In the genomic region with DNA sequence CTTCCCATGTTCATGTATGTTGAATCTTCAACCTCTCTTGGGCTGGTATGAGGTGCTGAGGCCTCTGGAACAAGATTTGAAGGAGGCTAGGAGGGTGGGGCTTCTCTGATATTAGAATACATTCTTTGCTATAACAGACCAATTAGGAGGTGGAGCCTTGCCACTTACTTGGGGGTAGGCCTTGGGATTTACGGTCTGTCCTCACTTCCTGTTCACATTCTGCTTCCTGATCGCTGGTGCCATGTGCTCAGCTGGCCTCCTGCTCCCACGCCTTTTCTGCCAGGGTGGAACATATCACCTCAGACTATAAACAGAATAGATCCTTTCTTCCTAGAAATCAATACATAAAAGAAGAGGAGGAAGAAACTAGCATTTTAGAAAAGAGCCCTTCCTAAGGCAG, we compare ENCODE assay signal across 26 mouse cellular contexts.
DNase-seq lines count a peak whose midpoint lies in the region; ATAC-seq and TF ChIP-seq lines count a peak whose summit lies in the region.
"Had no signal": no experiment of that assay in that cellular context is flagged by ENCODE, and none has a peak within 500 bp of the region (broad histone marks: within the 10 kb centered on the region; RNA-seq: fewer than 3 reads in every experiment).

No protein-coding gene starts in this region.

- DNase-seq in CD4-positive, CD25-positive, alpha-beta regulatory T cell, adult 2 months (ENCODE audit: low read depth, low spot score) = peak; percentile 11
- no peak for DNase-seq in MEL (ENCODE audit: low read depth, low spot score)
- DNase-seq in testis, postnatal 14 days (ENCODE audit: low spot score) = no peak
- DNase-seq in limb, embryonic 10.5 days (ENCODE audit: low spot score) = no peak
- DNase-seq: adrenal gland, adult 2 months; adrenal gland, postnatal 14 days; cerebellum, adult 11-12 months; cerebellum, adult 8-10 months; cerebellum, postnatal 10 days; cerebellum, postnatal 36 days; gastrocnemius, postnatal 10 days; gastrocnemius, postnatal 36 days; heart, adult 18-20 months; heart, postnatal 14 days; heart, postnatal 4 days; kidney, adult 2 months had no signal

- H3K4me3 ChIP-seq in MEL (ENCODE audit: control insufficient read depth in 1 of 2, insufficient read depth in 1 of 2, low read depth in 2 of 2, low read length in 2 of 2) = no peak overlapping the region
- H3K4me3 ChIP-seq in limb, embryonic 10.5 days = no peak overlapping the region
- H3K4me3 ChIP-seq in forebrain, embryonic 15.5 days = no peak overlapping the region
- H3K4me3 ChIP-seq: forebrain, embryonic 10.5 days; forebrain, embryonic 13.5 days; heart, embryonic 13.5 days; hindbrain, embryonic 12.5 days; hindbrain, embryonic 15.5 days had no signal

- no peak overlapping the region for H3K27ac ChIP-seq in MEL (ENCODE audit: control insufficient read depth, low read depth, low read length)
- no peak overlapping the region for H3K27ac ChIP-seq in limb, embryonic 10.5 days
- H3K27ac ChIP-seq in forebrain, embryonic 15.5 days (replicated peaks) = no peak overlapping the region
- H3K27ac ChIP-seq: forebrain, embryonic 10.5 days; forebrain, embryonic 13.5 days; heart, embryonic 13.5 days; hindbrain, embryonic 12.5 days; hindbrain, embryonic 15.5 days had no signal

- 76% methylated on average over 3 of the region's 3 CpGs for WGBS in limb, embryonic 10.5 days
- WGBS in forebrain, embryonic 15.5 days = 94% methylated on average over 3 of the region's 3 CpGs

- ATAC-seq in hematopoietic stem cell, adult 5-6 weeks (replicated peaks in 1 of 2; ENCODE audit: insufficient read depth in 1 of 2, low FRiP score in 2 of 2, low TSS enrichment in 1 of 2, low read depth in 1 of 2, poor library complexity in 2 of 2, severe bottlenecking in 2 of 2) = peak; percentile 69 to 73; a peak in 3 of 4 replicates
- peak; percentile 66 for ATAC-seq in megakaryocyte progenitor cell, adult 5-6 weeks (replicated peaks; ENCODE audit: poor library complexity)
- no peak for ATAC-seq in forebrain, embryonic 15.5 days (replicated peaks)
- ATAC-seq: activated CD4-positive, CD25-positive, alpha-beta regulatory T cell, adult 4 months; forebrain, embryonic 13.5 days; intestine, postnatal 0 days had no signal

- no peaks in the 10 kb centered on the region for H3K36me3 ChIP-seq in MEL (ENCODE audit: control insufficient read depth in 1 of 2, insufficient read depth in 2 of 2, low read length in 2 of 2)
- no peaks in the 10 kb centered on the region for H3K36me3 ChIP-seq in limb, embryonic 10.5 days
- H3K36me3 ChIP-seq in forebrain, embryonic 15.5 days = no peaks in the 10 kb centered on the region
- H3K36me3 ChIP-seq: forebrain, embryonic 10.5 days; heart, embryonic 13.5 days; hindbrain, embryonic 12.5 days; hindbrain, embryonic 15.5 days had no signal

- H3K79me2 ChIP-seq in MEL (ENCODE audit: control insufficient read depth, insufficient read depth, low read length, poor library complexity) = no peaks in the 10 kb centered on the region

- no peak for TF ChIP-seq CTCF in MEL (IDR thresholded peaks at IDR 0.05 in 2 of 3, conservative IDR thresholded peaks at IDR 0.05 in 1 of 3; ENCODE audit: control insufficient read depth in 1 of 3, insufficient read depth in 1 of 3, low read depth in 2 of 3, low read length in 3 of 3, poor library complexity in 1 of 3, severe bottlenecking in 1 of 3)

- TF ChIP-seq EP300 in MEL (IDR thresholded peaks at IDR 0.05; ENCODE audit: low read depth in 1 of 2, low read length in 2 of 2) = no peak

- TF ChIP-seq RAD21 in MEL (IDR thresholded peaks at IDR 0.05; ENCODE audit: low read depth, low read length) = no peak

- no peak for TF ChIP-seq POLR2A in MEL (IDR thresholded peaks at IDR 0.05; ENCODE audit: control insufficient read depth in 1 of 2, insufficient read depth in 1 of 2, low read depth in 1 of 2, low read length in 2 of 2, poor library complexity in 1 of 2)

- no peaks in the 10 kb centered on the region for H3K27me3 ChIP-seq in MEL (ENCODE audit: control insufficient read depth in 1 of 2, insufficient read depth in 2 of 2, low read length in 2 of 2)
- H3K27me3 ChIP-seq in limb, embryonic 10.5 days (ENCODE audit: low read depth, poor library complexity, severe bottlenecking) = no peaks in the 10 kb centered on the region
- H3K27me3 ChIP-seq in forebrain, embryonic 15.5 days = no peaks in the 10 kb centered on the region
- H3K27me3 ChIP-seq: forebrain, embryonic 13.5 days; heart, embryonic 13.5 days; hindbrain, embryonic 12.5 days; hindbrain, embryonic 15.5 days had no signal

- H3K4me1 ChIP-seq in MEL (ENCODE audit: control insufficient read depth in 1 of 2, insufficient read depth in 2 of 2, low read length in 2 of 2) = no peaks in the 10 kb centered on the region
- no peaks in the 10 kb centered on the region for H3K4me1 ChIP-seq in limb, embryonic 10.5 days
- no peaks in the 10 kb centered on the region for H3K4me1 ChIP-seq in forebrain, embryonic 15.5 days
- H3K4me1 ChIP-seq: forebrain, embryonic 10.5 days; forebrain, embryonic 13.5 days; heart, embryonic 13.5 days; hindbrain, embryonic 12.5 days; hindbrain, embryonic 15.5 days had no signal

- H3K9me3 ChIP-seq in MEL (replicated peaks; ENCODE audit: insufficient read depth, low read length) = no peaks in the 10 kb centered on the region
- H3K9me3 ChIP-seq in limb, embryonic 10.5 days (replicated peaks) = no peaks in the 10 kb centered on the region
- H3K9me3 ChIP-seq in forebrain, embryonic 15.5 days = no peaks in the 10 kb centered on the region
- H3K9me3 ChIP-seq: forebrain, embryonic 10.5 days; forebrain, embryonic 13.5 days; heart, embryonic 13.5 days; hindbrain, embryonic 12.5 days; hindbrain, embryonic 15.5 days had no signal

- H3K4me2 ChIP-seq in forebrain, embryonic 15.5 days (replicated peaks) = no peak overlapping the region
- H3K4me2 ChIP-seq: forebrain, embryonic 13.5 days; heart, embryonic 13.5 days; hindbrain, embryonic 12.5 days; hindbrain, embryonic 15.5 days had no signal

- H3K9ac ChIP-seq in MEL (ENCODE audit: control insufficient read depth, low read depth, low read length, poor library complexity, severe bottlenecking) = no peak overlapping the region
- H3K9ac ChIP-seq in forebrain, embryonic 15.5 days (replicated peaks) = no peak overlapping the region
- H3K9ac ChIP-seq: forebrain, embryonic 13.5 days; heart, embryonic 13.5 days; hindbrain, embryonic 12.5 days; hindbrain, embryonic 15.5 days had no signal

TF ChIP-seq in MEL, 35 proteins besides CTCF, POLR2A, EP300 and RAD21:
- no peak for TF ChIP-seq TAL1 (IDR thresholded peaks at IDR 0.05; ENCODE audit: low read length)
- TF ChIP-seq MAX (IDR thresholded peaks at IDR 0.05; ENCODE audit: low read length) = peak; percentile 41; the same call in 1 of the 2 replicates
